Mouse (Mus musculus): ENCODE measurements around the gene Crtc1.

DNA sequence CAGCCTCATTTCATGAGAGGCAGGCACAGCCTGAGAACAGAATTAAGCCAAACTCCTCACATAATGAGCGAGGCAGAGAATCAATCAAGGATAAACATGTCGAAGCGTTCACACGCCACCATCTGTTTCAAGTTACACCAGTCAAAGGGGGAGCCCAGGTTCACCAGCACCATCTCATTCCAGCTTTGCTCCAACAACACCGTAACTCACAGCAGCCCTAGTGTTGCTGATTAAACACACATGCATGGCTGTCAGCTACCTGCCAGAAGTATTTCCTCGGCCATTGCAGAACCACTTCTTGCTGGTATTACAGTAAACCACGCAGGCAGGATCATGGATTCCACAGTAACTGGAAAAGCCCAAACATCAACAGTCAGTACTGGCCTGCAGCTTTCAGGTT, 96.3 kb downstream of the Crtc1 start:
- no peak for TF ChIP-seq CTCF (IDR thresholded peaks at IDR 0.05)
- no peak for TF ChIP-seq EP300 (IDR thresholded peaks at IDR 0.05)

Measured in lung, postnatal 0 days (tissue).